Mouse (Mus musculus) liver, postnatal 0 days (tissue): ENCODE data around the gene Phgdh.

Experiments used
- CTCF ChIP-seq: sonication (generic); IDR thresholded peaks from 2 replicates; pipeline ENCODE4 v1.5.1; 2016; ENCODE audit warnings: antibody characterized with exemption, low read depth
- EP300 ChIP-seq: IDR thresholded peaks from 2 replicates; pipeline ENCODE4 v1.6.1; 2016; ENCODE audit warnings: antibody characterized with exemption, low read depth, mild to moderate bottlenecking

GRCm38 (mm10) chr3:98389305-98389704, 49.5 kb upstream of the Phgdh start:
- TF ChIP-seq CTCF (no peak), EP300 (no peak)
